Mouse (Mus musculus) thymus, postnatal 4 days (tissue): ENCODE data around the gene Gm42688.

ENCODE experiments used
- DNase-seq: peaks from one replicate; pipeline ENCODE4 v3.0.0; 2021

The Gm42688 gene

DNA sequence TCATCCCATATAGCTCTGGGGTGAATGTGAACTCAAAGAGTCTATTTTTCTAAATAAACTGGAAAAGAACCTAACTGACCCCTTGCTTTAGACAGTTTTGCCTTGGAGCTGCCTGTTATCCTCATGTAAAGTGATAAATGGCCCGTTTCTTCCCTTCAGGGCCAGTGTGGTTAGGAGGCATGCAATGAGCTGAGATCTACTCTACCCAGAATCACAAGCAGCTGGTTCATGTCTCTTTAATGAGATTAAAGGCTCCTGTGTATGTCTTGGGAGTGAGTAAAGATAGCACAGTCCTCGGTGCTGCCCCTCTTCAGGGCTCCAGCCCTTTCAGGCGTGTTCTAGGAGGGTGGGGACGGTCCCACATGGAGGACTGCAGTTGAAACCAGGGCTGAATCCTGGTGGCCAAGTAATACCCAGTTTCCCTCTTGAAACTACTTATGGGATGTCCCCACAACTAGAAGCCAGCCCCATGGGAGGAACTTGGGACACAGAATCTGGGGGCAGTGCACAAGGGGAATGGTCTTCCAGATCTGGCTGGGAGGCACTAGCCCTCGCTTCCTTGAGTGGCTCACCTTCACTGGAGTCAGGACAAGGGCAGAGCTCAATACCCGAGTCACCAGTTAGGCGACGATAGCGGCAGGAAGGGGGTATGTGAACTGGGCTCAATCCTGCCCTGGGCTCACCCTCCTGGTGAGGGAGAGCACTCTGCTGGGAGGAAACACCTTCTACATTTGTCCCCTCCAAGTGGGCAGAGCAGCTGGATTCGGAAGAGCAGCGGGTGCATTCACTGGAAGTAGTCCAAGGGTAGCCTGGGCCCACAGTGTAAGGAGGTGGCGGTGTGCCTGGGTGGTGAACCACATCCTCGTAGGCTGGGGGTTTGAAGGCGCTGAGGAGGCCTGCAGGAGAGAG, 17.7 kb downstream of the Gm42688 start:
- no peak for DNase-seq

DNA sequence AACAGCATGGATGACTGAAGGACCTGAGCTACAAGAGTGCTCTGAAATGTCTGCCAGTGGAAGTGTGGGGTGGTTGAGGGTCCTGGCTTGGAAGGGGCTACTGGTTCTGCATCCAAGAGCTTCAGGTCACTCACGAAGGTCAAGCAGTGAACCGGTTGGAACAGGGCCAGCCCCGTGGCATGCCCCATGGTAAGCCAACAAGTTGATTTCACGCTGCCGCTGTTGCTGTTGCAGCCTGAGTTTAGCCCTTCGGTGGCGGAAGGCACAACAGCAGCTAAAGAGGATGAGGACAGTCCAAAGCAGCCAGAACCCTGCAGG, 18.3 kb downstream of the Gm42688 start:
- no peak for DNase-seq

DNA sequence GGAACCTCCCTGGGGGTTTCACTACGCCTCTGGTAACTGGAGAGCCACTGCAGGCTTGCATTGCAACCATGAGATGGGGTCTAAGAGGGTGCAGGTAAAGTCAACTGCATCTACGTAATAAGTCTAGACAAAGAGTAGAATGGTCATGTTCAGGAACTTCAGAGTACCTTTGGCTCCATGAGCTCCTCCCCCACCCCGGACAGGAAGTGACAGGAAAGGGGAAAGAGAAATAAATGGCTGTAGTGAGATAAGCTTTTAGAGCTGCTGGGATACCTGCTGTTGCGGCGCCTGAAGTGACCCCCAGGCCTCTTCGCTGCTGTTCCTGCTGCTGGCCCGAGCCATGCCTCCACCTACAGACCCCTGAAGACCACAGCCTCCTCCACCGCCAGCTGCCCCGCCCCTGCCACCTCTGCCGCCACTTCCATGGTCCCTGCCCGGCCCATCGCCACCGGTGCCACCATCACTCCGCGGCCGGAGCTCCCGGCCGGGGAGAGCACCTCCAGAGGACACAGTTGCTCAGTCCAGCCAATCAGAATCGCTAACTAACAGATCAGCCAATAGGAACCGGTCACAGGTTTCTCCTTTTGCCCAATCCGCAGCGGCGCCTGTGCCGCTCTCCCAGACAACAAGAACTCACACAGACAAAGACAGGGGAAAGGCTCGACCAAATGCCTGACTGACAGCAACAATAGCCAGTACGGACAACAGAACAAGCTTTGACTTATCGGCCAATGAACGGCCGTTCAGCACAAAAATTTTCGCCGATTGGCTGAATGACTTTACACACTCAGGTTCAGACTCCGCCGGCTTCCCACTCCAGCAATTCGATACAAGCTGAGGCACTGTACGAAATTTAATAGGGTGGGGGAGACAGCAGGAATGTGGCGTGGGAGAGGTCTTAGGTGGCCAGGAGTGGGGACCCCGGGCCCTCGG, 19.8 kb downstream of the Gm42688 start, which contains the start of gene Wbp1:
Gene Wbp1 (minus strand): TSS at position 630 of the 933 bp plus-strand sequence.
- peak; percentile 86 for DNase-seq

DNA sequence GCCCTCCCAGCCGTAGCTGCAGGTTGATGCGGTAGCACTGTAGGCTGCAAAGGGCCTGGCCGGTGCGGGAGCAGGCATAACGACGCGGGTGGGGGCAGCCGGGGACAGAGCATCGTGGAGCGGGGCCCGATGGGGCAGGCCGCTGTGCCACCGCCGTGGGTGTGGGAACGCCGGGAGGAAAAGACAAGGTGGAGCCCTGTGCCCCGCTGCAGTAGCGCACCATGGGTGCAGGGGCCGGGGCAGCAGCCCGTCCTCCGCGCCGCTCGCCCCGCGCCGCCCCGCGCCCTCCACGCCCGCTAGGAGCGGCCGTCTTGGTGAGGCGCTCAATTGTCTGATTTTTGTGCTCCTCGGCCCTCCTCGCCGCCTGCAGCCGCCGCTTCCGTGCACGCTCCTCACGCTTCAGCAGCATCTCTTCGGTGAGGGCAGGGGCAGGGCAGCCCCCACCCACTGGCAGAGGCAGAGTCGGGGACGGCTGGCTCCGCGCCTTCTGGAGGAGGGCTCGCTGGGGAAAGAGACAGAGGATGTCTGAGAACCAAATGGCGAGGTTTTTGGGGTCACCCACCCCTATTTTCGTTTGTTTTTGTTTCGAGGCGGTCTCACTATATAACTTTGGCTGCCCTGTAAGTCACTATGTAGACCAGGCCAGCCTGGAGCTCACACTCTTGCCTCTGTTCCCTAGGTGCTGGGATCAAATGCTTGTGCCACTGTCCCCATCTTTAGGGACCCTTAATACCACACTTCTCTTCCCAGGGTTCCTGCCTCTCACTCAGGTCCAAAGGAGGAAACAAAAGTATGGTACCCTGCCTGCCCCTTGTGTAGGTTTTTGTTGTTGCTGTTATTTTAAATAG, 20.7 kb downstream of the Gm42688 start:
- peak; percentile 73 for DNase-seq

- no peak for DNase-seq
Observed at GRCm38 (mm10) chr6:83122961-83123360, 21.5 kb downstream of the Gm42688 start.

- DNase-seq: peak; percentile 91
Observed at GRCm38 (mm10) chr6:83124851-83125312, 23.5 kb downstream of the Gm42688 start.

DNA sequence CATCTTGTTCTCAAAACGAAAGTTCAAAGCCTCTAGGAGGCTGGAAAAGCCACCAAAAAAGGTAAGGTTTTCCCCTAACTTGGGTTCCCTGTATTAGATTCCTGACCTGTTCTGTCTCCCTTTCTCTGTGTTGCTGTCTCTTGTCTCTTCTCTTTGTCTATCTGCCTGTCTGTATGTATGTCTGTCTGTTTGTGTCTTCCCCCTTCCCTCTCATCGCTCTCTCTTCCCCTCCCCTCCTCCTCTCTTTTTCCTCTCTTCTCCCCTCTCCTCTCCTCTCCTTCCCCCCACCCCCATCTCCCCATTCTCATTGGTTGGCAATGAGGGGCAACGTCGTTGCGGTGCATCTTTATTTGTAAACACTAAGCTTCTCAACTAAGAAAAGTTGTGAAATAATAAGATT, 23.9 kb downstream of the Gm42688 start, which contains the start of gene Ino80b:
Gene Ino80b (minus strand): TSS at position 101 of the 400 bp plus-strand sequence.
- peak; percentile 11 for DNase-seq

- DNase-seq: no peak
Observed at GRCm38 (mm10) chr6:83127419-83127818, 26.0 kb downstream of the Gm42688 start.

DNA sequence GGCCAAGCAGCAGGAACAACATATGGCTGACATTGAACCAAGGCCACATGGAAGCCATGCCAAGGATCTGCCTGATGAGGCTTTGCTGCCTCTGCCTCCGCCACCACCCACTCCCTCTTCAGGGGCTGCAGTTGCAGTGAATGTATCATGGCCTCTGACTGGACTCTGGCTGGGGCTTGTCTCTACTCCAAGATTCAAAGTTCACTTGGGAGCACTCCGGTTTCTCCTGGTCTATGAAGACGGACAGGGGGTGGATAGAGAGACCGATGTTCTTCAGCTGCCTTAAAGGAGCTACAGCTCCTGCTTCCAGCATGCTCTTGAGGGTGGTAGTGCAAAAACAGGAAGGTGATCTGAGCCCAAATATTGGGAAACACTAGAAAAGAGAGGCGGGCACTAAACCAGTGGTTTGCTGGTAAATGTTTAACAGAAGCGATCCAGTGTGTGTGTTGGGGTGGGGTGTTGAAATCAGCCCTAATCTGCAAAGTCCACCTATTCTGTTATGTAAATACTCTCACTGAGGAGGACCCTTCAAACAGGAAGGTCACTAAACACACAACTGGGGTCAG, 30.1 kb downstream of the Gm42688 start:
- DNase-seq: no peak

- DNase-seq: no peak
Observed at GRCm38 (mm10) chr6:83132176-83132919, 30.9 kb downstream of the Gm42688 start.

DNA sequence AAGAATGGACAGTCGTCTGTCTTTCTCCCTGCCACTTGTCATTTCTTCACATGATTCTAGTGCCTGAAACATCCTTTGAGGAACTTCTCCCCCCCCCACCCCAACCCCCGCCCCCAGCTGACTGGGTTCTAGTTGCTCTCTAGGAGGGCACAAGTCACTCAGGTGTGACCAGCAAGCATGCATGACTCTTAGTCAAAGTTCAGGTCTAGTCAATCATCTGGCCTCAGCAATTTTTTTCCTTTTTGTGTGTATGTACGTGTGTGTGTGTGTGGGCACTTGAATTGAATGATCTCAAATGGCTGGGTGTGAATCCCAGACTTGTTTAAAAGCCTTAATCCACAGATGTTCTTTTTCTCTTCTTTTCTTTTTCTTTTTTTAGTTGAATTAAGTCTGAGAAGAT, 32.8 kb downstream of the Gm42688 start:
- DNase-seq: no peak

DNA sequence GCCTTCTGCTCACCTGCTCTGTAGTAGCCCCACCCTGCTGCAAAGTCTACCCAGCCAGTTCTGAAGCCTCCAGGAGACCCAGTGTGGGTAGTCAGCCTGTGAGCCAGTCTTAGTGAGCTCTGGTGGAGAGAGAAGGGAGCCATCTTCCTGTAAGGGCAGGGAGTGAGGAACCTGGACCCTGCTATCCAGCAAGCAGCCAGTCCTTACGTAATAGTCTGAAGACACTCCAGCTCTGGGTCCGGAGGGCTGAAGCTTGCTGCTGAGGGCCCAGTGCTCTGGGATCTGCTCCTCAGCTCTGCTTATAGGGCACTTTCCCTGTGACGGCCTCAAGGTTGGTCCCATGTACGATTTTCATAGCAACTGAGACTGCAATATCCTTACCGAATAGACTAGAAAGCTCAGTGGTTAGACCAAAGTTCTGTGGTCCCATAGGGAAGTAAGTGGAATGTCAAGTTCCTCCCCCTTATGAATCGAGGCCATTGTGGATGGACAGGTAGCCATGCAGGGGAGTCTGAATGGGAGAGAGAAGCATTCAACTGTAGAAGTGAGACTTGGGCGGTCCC, 33.6 kb downstream of the Gm42688 start, which contains the start of gene Rtkn:
Gene Rtkn (plus strand): TSS at position 513 of the 563 bp plus-strand sequence.
- DNase-seq: no peak

- DNase-seq: peak; percentile 50
Observed at GRCm38 (mm10) chr6:83135571-83136161, 34.2 kb downstream of the Gm42688 start.

DNA sequence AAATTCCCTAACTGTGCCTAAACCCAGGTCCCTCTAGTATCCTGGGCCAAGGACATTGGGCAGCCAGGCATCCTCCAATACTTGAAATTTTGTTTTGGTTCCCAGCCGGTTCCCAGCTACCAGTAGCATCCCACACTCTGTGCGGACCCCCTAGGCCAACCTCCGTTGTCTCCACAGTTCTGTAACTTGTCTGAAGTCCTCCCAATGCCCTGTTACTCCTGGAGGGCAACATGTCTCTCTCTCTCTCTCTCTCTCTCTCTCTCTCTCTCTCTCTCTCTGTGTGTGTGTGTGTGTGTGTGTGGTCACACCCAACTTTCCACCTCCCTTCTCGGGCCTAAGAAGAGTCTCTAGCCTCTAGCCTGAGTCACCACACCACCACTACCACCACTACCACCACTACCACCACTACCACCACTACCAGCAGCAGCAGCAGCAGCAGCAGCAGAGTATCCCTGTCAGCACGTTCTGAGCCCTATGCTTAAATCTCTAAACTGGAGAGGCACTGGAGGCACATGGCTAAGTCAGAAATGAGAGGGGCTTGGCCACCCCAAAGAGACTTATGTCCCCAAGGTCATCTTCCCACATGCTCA, 35.0 kb downstream of the Gm42688 start:
- no peak for DNase-seq

DNA sequence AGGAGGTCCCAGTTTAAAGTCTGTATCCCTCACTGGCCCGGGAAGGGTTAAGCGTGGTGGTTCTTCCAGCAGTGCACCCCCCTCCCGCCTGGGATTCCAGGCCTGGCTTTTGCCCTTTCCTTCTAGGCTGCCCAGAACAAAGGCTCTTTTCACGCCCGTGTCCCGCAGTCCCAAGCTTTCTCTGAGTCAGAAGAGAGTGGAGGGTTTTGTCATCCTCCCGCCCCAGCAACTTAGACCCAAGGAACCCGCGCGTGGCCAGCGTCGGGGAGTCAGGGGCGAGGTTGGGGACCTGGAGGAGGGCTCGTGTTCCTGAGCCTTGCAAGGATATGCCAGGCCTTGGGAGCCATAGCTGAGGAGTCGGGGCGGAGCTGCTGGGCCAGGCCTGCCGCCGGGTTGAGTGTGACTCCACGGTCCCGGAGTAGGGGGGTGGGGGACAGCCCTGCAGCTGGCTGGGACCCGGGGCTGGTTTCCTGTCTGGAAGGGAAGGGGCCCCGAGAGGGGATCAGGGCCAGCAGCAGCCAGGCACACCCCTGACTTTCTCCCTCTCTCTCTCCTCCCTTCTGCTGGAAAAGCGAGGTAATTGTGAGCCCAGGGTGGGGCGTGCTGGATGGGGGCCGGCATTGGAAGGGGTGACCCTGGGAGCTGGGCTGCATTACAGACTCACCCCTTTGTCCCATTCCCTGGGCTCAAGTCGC, 35.6 kb downstream of the Gm42688 start:
- DNase-seq: peak; percentile 85

DNA sequence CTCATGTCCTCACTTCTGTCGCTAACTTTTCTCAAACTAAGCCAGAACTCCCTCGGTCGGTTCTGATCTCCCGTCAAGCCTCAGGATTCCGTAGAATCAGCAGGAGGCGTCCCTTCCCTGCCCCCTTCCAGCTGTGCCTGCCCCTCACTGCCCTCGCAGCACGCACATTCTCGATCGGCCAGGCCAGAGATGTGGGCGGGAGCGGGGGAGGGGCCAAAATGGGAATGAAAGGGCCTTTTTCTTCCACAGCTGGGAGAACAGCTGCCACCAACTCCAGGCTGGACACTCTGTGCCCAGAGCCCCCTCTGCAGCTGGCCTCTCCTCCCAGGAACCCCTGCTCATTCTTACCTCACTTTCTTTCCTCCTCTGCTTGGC, 36.1 kb downstream of the Gm42688 start:
- DNase-seq: peak; percentile 65

- DNase-seq: peak; percentile 52
Observed at GRCm38 (mm10) chr6:83138056-83138455, 36.6 kb downstream of the Gm42688 start.

DNA sequence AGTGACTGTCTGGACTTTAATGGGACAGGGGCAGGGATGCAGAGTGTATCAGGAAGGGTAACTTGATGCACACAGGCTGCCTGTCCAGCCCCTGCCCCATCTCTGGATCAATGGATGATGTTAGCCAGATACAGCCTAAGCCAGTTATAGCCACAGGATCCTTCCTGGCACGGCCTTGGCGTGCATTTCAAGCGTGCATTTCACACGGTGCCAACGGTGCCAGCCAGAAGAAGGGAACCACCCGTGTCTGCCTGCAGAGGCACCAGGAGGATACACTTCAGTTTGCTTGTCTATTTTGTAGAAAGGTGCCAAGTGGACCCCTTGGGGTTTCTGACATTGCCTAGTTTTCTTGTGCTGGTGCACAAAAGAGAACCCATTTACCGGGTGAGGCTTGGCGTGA, 38.6 kb downstream of the Gm42688 start:
- DNase-seq: no peak

DNA sequence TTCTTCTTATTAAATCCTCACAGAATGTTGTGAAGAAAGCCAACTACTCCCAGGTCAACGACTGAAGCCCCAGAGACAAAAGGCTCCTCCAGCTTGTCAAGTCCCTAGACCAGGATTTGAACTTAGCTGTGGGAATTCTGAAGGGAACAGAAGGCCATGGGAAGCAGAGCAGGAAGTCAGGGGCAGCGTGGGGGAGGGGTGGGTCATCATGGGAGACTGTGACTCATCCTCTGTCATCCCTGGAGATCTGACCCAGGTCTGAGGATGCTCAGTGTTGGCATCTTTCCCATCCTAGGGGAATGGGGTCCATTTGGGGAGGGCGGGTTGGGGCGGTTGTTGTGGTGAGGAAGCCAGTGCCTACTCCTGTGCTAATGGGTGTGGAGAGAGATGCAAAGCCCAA, 40.2 kb downstream of the Gm42688 start:
- DNase-seq: no peak
